Mouse (Mus musculus): ENCODE data around the gene Dhx35.

GRCm38 (mm10) chr2:158770126-158770757 is 24.4 kb upstream of the Dhx35 start:
- no peak for TF ChIP-seq CTCF (IDR thresholded peaks at IDR 0.05; ENCODE audit: low read depth, low read length)
- no peak for TF ChIP-seq POLR2A (IDR thresholded peaks at IDR 0.05; ENCODE audit: insufficient read depth, low read length)

Measured in ES-Bruce4 (cell line).